Mouse (Mus musculus) neural tube, embryonic 14.5 days (tissue): ENCODE data around the gene Kcna10. TPM values are rescaled to one million over a fixed set of nuclear protein-coding genes. Genes with fewer than 3 reads are reported as not detected.
A peak's percentile ranks its signal among the peaks of the same experiment; 100 is the strongest.

Experiments used
- ATAC-seq: fragments of 200-750 bp; cut with Nextera tagmentation; 2 replicates; pipeline ENCODE4 v1.8.0; 2017; ENCODE audit warnings: low read depth, mild to moderate bottlenecking, moderate TSS enrichment, moderate library complexity
- H3K27ac ChIP-seq: fragments of 300-500 bp; sonication (generic); 2 replicates; pipeline ENCODE4 v1.5.1; 2014; ENCODE audit warnings: low read depth, mild to moderate bottlenecking, control low read depth, low read length, moderate library complexity, mixed read lengths
- H3K27me3 ChIP-seq: fragments of 300-500 bp; sonication (generic); 2 replicates; pipeline ENCODE4 v1.6.1; 2014; ENCODE audit warnings: low read length; ENCODE audit not compliant: control insufficient read depth, insufficient read depth
- H3K36me3 ChIP-seq: fragments of 300-500 bp; sonication (generic); 2 replicates; pipeline ENCODE4 v1.6.1; 2014; ENCODE audit warnings: low read length, mixed read lengths; ENCODE audit not compliant: control insufficient read depth, insufficient read depth
- H3K4me1 ChIP-seq: fragments of 300-500 bp; sonication (generic); 2 replicates; pipeline ENCODE4 v1.6.1; 2014; ENCODE audit warnings: low read length; ENCODE audit not compliant: control insufficient read depth, insufficient read depth
- H3K4me2 ChIP-seq: fragments of 300-500 bp; sonication (generic); 2 replicates; pipeline ENCODE4 v1.6.1; 2014; ENCODE audit warnings: mild to moderate bottlenecking, low read depth, low read length, control low read depth
- H3K4me3 ChIP-seq: fragments of 300-500 bp; sonication (generic); 2 replicates; pipeline ENCODE4 v1.5.1; 2014; ENCODE audit warnings: low read depth, low read length, control low read depth, mixed read lengths
- H3K9ac ChIP-seq: fragments of 300-500 bp; sonication (generic); replicated peaks from 2 replicates; pipeline ENCODE4 v1.6.1; 2014; ENCODE audit warnings: low read depth, mild to moderate bottlenecking, control low read depth, low read length, mixed read lengths
- H3K9me3 ChIP-seq: fragments of 300-500 bp; sonication (generic); 2 replicates; pipeline ENCODE4 v1.6.1; 2016; ENCODE audit warnings: low read length; ENCODE audit not compliant: control insufficient read depth
- WGBS: fragments of 180-500 bp; shearing (Covaris S2); extraction: QIAGEN DNeasy Blood & Tissue Kit; methylation state at CpG from one replicate; pipeline ENCODE4 v1.1.7; 2014; 5-methylcytosine and 5-hydroxymethylcytosine counted together
- polyA plus RNA-seq: library from polyadenylated mRNA; unstranded; fragments of >200 nt; fragmentation: Nextera tagmentation; extraction: Ambion mirVana; gene quantifications from 2 replicates; pipeline ENCODE4 v1.2.1, GENCODE M21; 2014

Gene Kcna10
- polyA plus RNA-seq, 1 experiment from 2014 or later = not detected

DNA sequence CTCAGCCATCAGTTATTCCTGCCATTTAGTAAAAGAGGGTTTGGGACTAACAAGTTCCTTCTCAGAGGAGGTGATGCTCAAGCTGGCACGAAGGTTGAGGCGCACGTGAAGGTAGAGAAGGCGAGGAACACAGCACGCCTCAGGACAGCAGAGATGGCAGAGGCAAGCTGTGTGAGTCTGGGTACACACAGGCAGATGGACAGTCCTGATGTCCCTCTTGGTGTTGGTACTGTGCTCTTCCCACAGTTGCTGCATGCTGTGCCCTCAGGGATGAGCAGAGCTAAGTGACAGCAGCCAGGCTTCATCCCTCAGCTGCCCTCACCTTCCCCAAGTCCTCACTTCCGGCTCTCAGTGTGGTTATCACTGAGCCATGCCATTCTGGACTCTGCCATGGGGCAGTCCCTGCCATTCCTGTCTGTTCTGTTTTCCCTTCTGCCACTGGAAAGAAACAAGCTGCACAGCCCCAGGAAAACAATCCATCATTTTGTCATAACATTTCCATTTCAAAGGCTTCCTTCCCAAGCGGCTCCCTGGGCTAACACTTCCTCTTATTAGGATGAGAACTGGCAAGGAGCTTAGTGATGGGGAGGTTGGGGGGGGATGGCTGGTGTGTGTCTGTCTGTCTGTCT, 24.9 kb downstream of the Kcna10 start:
- no peaks in the 10 kb centered on the region for H3K27me3 ChIP-seq
- H3K4me3 ChIP-seq = no peak overlapping the region
- 0 out of 2 replicates have a peak, but pooled peaks cover 6% of the 10 kb centered on the region for H3K4me1 ChIP-seq
- H3K36me3 ChIP-seq = no peaks in the 10 kb centered on the region
- no peak overlapping the region for H3K4me2 ChIP-seq
- no peak overlapping the region for H3K27ac ChIP-seq
- no peaks in the 10 kb centered on the region for H3K9me3 ChIP-seq
- H3K9ac ChIP-seq = no peak overlapping the region
- 58% methylated on average over 7 of the region's 7 CpGs for WGBS
- peak; percentile 47; the same call in 1 of the 2 replicates for ATAC-seq

DNA sequence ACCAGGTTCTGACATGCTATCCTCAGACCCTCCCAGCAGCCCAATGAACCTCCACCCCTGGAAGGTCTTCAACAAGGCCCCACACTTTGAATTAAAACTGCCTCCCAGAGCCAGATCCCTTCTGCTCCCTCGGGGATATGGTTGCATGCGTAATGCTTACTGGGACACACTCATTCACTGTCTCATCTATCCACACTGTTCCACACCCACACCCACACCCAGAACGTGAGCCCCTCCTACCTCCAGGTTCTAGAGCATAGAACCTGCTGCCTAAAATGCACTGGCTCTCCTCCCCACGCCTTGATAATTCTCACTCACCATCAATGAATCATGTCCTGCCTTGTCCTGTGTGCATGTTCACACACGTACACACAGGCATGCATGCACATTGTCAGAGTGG, 31.8 kb downstream of the Kcna10 start:
- Histone ChIP-seq H3K36me3 (no peaks in the 10 kb centered on the region), H3K4me1 (no peaks in the 10 kb centered on the region), H3K4me3 (no peak overlapping the region), H3K4me2 (no peak overlapping the region), H3K27ac (no peak overlapping the region), H3K27me3 (no peaks in the 10 kb centered on the region), H3K9me3 (no peaks in the 10 kb centered on the region), H3K9ac (no peak overlapping the region)
- 84% methylated on average over 5 of the region's 5 CpGs for WGBS
- no peak for ATAC-seq

DNA sequence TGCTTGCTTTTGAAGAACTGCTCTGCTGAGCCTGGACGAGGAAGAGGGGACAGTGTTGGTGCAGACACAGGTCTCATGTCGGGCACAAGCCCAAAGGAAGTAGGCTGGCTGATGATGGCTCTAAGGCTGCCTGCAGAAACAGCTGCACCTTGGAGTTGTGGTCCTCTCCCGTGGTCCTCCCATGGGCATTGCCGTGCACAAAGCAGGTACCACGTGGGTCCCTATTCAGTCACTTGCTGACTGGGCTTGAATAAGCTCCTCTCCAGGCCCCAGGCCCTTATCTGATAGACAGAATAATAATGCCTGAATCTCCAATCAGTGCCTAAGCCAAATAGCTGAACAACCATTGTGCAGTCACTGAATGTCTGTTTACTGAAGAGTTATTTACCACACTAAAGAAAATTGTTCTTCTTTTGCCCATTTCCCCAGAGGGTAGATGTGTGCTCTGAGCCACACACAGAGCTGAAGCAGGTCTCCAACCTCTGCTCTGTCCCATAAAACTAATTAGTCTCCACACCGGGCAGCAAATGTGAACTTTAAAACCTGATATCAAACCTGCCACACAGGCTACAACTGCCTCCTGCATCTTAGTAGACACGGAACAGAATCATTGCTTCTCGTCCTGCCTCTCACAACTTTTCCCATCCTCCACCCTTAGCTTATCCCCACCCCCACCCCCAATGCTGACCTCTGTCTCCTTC, 33.7 kb downstream of the Kcna10 start:
- WGBS = 70% methylated on average over 8 of the region's 8 CpGs
- Histone ChIP-seq H3K9me3 (no peaks in the 10 kb centered on the region), H3K9ac (no peak overlapping the region), H3K4me3 (no peak overlapping the region), H3K4me2 (no peak overlapping the region), H3K36me3 (no peaks in the 10 kb centered on the region), H3K4me1 (no peaks in the 10 kb centered on the region), H3K27me3 (no peaks in the 10 kb centered on the region), H3K27ac (no peak overlapping the region)
- no peak for ATAC-seq

DNA sequence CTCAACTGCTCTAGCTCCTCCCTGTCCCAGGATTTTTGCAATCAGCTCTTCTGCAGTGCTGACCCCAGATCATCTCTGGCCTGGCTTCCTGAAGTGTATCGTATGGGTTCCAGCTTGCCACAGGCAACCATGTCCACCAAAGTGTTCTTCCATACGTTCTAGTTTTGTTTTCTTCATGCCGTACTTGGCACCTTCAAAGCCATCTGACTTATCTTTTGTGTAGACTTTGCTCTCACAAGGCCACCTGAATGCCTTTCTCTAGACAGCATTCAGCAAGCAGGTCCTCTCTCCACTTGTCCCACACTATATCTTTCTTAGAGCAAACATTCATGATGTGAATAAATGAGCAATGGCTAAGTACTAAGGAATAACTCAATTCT, 34.2 kb downstream of the Kcna10 start:
- Histone ChIP-seq H3K4me2 (no peak overlapping the region), H3K36me3 (no peaks in the 10 kb centered on the region), H3K27ac (no peak overlapping the region), H3K9me3 (no peaks in the 10 kb centered on the region), H3K27me3 (no peaks in the 10 kb centered on the region), H3K4me1 (no peaks in the 10 kb centered on the region), H3K9ac (no peak overlapping the region), H3K4me3 (no peak overlapping the region)
- WGBS = 87% methylated on average over 3 of the region's 3 CpGs
- no peak for ATAC-seq

DNA sequence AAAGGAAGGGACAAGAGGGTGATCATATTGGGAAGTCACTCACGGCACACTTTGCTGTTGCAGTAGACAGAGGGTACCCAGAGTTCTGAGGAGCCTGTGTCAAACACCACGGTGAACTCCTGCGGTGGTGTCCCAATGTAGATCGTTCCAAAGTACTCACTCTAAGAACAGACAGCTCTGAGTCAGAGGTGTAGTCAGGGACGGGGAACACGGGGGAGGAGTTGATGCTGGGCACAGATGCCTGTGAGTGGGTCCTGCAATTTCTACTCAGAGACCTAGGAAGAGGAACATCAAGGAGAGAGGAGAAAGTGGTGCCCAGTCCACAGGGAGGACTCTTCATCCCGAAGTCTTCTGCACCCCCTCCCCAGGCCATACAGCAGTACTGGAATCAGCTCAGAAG, 35.7 kb downstream of the Kcna10 start:
- Histone ChIP-seq H3K4me1 (no peaks in the 10 kb centered on the region), H3K9me3 (no peaks in the 10 kb centered on the region), H3K4me3 (no peak overlapping the region), H3K4me2 (no peak overlapping the region), H3K9ac (no peak overlapping the region), H3K36me3 (no peaks in the 10 kb centered on the region), H3K27me3 (no peaks in the 10 kb centered on the region), H3K27ac (no peak overlapping the region)
- no peak for ATAC-seq
- WGBS = 95% methylated on average over 7 of the region's 7 CpGs

DNA sequence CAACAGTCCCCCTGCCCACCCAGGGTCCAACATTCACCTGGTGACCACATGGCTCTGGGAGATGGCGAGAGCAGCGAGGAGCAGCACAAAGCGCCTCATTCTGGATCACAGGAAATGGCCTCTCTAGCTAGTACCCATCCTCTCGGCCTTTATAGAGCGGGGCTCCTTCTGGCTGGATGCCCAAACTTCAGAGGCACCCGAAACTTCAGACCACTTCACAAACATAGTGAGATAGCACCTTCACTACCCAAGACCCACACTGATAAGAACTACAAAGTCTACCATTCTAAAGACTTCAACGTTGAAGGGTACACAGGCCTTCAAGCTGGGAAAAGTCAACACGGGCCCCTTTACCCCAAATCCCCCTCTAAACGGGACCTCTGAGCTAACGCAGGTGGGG, 38.8 kb downstream of the Kcna10 start, which contains the start of gene Cym:
Gene Cym (minus strand): TSS at position 125 of the 400 bp plus-strand sequence.
- H3K9me3 ChIP-seq = no peaks in the 10 kb centered on the region
- H3K27ac ChIP-seq = no peak within 1 kb of the TSS
- no peak within 1 kb of the TSS for H3K9ac ChIP-seq
- H3K4me1 ChIP-seq = no peaks in the 10 kb centered on the region
- H3K4me3 ChIP-seq = no peak within 1 kb of the TSS
- H3K27me3 ChIP-seq = no peaks in the 10 kb centered on the region
- no peak within 1 kb of the TSS for H3K4me2 ChIP-seq
- no peaks in the 10 kb centered on the region for H3K36me3 ChIP-seq
- WGBS = 86% methylated on average over 10 of the region's 10 CpGs
- no peak for ATAC-seq

DNA sequence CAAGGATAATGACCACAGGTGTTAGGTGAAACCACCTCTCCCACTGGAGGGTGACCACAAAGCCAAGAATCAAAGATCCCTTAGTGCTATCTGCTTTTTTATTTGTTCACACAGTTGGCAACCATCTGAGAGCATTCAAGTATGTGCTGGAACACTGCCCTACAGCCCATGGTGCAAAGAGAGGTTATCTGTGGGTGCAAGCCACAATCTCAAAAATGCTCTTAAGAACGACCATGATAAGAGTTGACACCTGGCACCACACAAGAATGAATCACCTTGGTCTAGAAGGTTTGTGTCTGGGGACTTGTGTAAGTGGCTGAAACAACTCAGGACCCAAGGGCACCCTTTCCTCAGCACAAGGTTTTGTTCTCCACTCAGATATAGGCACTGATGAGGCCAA, 40.4 kb downstream of the Kcna10 start:
- H3K9ac ChIP-seq = no peak overlapping the region
- 78% methylated on average over 1 of the region's 1 CpGs for WGBS
- no peaks in the 10 kb centered on the region for H3K4me1 ChIP-seq
- no peaks in the 10 kb centered on the region for H3K9me3 ChIP-seq
- H3K36me3 ChIP-seq = no peaks in the 10 kb centered on the region
- H3K4me2 ChIP-seq = no peak overlapping the region
- H3K27ac ChIP-seq = no peak overlapping the region
- ATAC-seq = no peak
- H3K4me3 ChIP-seq = no peak overlapping the region
- H3K27me3 ChIP-seq = no peaks in the 10 kb centered on the region

DNA sequence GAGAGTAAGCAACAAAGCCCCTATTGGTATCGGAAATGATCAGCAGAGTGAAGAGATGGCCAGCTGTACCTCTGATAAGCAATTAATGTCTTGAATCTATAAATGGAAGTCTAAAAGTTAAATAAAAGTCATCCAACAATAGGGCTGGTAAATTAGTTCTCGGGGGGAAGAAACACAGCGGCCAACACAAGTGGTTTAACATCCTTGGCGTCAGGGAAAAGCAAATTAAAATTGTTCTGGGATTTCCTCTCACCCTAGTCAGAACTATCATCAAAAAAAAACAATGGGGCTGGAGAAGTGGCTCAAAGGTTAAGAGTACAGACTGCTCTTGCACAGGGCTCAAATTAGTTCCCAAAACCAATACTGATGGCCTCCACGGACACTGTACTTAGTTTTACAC, 43.0 kb downstream of the Kcna10 start:
- ATAC-seq = no peak
- WGBS = 86% methylated on average over 5 of the region's 5 CpGs

DNA sequence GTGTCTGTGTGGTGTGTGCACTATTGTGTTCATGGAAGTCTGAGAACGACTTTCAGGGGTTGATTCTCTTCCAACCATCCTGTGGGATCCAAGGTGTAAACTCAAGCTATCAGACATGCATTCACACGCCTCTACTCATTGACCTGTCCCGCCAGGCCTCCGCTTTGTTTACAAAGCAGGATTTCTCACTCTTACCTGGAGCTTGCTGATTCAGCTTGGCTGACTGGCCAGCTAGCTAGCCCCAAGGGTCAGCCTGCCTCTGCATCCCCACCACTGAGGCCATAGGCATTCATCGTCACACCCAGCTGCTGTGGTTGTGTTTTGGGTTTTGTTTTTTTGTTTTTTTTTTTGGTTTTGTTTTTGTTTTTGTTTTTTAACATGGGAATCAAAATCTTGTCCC, 46.4 kb downstream of the Kcna10 start:
- no peak for ATAC-seq
- H3K27ac ChIP-seq = no peak overlapping the region
- H3K36me3 ChIP-seq = no peaks in the 10 kb centered on the region
- no peak overlapping the region for H3K4me3 ChIP-seq
- H3K27me3 ChIP-seq = no peaks in the 10 kb centered on the region
- H3K4me1 ChIP-seq = no peaks in the 10 kb centered on the region
- 81% methylated on average over 5 of the region's 5 CpGs for WGBS
- no peak overlapping the region for H3K4me2 ChIP-seq
- H3K9ac ChIP-seq = no peak overlapping the region
- no peaks in the 10 kb centered on the region for H3K9me3 ChIP-seq

More for the DNA sequence above, 43.0 kb downstream of the Kcna10 start:
- H3K27ac ChIP-seq = no peak overlapping the region
- no peaks in the 10 kb centered on the region for H3K27me3 ChIP-seq
- H3K9me3 ChIP-seq = no peaks in the 10 kb centered on the region
- no peak overlapping the region for H3K4me3 ChIP-seq
- no peaks in the 10 kb centered on the region for H3K36me3 ChIP-seq
- no peaks in the 10 kb centered on the region for H3K4me1 ChIP-seq
- H3K4me2 ChIP-seq = no peak overlapping the region
- no peak overlapping the region for H3K9ac ChIP-seq
